Mouse (Mus musculus) CH12.LX (cell line): Measurements from ENCODE around the gene Copa.

Experiments
- CTCF ChIP-seq, 2 experiments: IDR thresholded peaks in 1 of 2; conservative IDR thresholded peaks in 1 of 2; 2 replicates each; pipeline ENCODE4 v1.5.1; 2011 to 2012; ENCODE audit warnings: low read depth in 2 of 2, low read length in 2 of 2, improper control_type of control experiment in 1 of 2, inconsistent platforms in 1 of 2, mild to moderate bottlenecking in 1 of 2, moderate library complexity in 1 of 2
- USF1 ChIP-seq: IDR thresholded peaks from 2 replicates; pipeline ENCODE4 v1.6.1; 2014; ENCODE audit warnings: low read depth, mild to moderate bottlenecking, inconsistent platforms, low read length, improper control_type of control experiment
- USF2 ChIP-seq: conservative IDR thresholded peaks from 2 replicates; pipeline ENCODE4 v1.6.1; 2011; ENCODE audit warnings: low read depth, low read length, improper control_type of control experiment

- no peak for TF ChIP-seq CTCF (conservative IDR thresholded peaks at IDR 0.05 in 1 of 2, IDR thresholded peaks at IDR 0.05 in 1 of 2; ENCODE audit: low read depth in 2 of 2, low read length in 2 of 2)
- TF ChIP-seq USF1: no peak
- TF ChIP-seq USF2: no peak
These were observed 51.2 kb downstream of the Copa start for GRCm38 (mm10) chr1:172133535-172133934.
